Mouse (Mus musculus) left cerebral cortex, adult 2 months (tissue): Measurements from ENCODE around the gene Rtl9. TPM values are rescaled to one million over a fixed set of nuclear protein-coding genes. Genes with fewer than 3 reads are reported as not detected.

Experiments used
- DNase-seq, 2 experiments: peaks; one replicate each; pipeline ENCODE4 v3.0.0; 2021 to 2022; ENCODE audit warnings: low spot score in 2 of 2, mixed read lengths in 1 of 2; ENCODE audit errors: extremely low spot score in 1 of 2
- H3K27ac ChIP-seq: fragments of 200-600 bp; 2 replicates; pipeline ENCODE4 v1.8.1; 2022
- H3K4me3 ChIP-seq: fragments of 200-600 bp; 2 replicates; pipeline ENCODE4 v1.8.1; 2022
- CTCF ChIP-seq: fragments of 200-600 bp; IDR thresholded peaks from 2 replicates; pipeline ENCODE4 v1.8.1; 2022; ENCODE audit warnings: antibody characterized with exemption, mild to moderate bottlenecking, moderate library complexity
- intact Hi-C: fragments of 180-260 bp; cut with DNase I; formaldehyde crosslinking; loops from one replicate; pipeline ENCODE4 v1.15.1; 2025
- total RNA-seq, 2 experiments: library from RNA; stranded (reverse); gene quantifications; 2 replicates each; pipeline ENCODE4 v1.2.3; 2021

The Rtl9 gene
- total RNA-seq, 2 experiments from 2014 or later: 0.79 to 1.2 TPM

DNA sequence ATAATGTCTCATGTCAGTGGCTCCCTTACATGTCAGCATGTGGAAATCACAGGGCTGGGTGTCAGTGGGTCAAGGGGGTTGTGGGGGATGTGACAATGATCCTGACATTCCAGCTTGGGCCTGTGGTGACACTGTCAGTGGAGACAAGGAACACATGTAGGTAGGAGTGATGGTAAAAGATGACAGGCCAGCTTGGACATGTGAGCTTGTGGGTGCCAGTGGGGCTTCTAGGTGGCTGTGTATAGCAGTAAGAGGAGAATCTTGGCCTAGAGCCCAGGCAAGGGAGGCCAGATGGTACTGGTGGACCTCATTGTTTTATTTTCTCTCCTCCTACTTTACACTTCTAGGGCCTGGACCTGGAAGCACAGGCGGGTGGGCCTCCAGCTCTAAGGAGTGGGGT lies 16.7 kb upstream of the Rtl9 start:
- DNase-seq: no peak
- Histone ChIP-seq H3K4me3 (no peak overlapping the region), H3K27ac (no peak overlapping the region)
- intact Hi-C loops: no loop called here
- TF ChIP-seq CTCF: no peak

DNA sequence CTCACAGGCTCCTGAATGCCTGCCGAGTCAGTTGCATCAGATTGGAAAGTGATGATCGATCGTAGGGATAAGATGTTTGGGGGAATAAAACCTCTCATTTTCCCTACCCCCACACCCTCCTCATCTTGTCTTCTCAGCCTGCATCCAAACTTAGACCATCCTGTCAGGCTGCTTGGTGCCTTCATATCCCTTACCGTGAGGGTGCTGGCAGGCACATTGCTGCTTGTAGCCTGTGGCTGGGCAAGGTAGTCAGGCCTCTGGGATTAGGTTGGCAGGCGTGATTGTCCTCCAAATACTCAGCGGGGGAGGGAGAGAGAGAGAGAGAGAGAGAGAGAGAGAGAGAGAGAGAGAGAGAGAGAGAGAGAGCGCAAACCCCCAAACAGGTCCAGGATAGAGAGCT lies 11.2 kb upstream of the Rtl9 start:
- Histone ChIP-seq H3K27ac (peak overlapping the region; percentile 64), H3K4me3 (peak overlapping the region; percentile 39)
- intact Hi-C loops: no loop called here
- TF ChIP-seq CTCF: no peak
- DNase-seq: no peak

DNA sequence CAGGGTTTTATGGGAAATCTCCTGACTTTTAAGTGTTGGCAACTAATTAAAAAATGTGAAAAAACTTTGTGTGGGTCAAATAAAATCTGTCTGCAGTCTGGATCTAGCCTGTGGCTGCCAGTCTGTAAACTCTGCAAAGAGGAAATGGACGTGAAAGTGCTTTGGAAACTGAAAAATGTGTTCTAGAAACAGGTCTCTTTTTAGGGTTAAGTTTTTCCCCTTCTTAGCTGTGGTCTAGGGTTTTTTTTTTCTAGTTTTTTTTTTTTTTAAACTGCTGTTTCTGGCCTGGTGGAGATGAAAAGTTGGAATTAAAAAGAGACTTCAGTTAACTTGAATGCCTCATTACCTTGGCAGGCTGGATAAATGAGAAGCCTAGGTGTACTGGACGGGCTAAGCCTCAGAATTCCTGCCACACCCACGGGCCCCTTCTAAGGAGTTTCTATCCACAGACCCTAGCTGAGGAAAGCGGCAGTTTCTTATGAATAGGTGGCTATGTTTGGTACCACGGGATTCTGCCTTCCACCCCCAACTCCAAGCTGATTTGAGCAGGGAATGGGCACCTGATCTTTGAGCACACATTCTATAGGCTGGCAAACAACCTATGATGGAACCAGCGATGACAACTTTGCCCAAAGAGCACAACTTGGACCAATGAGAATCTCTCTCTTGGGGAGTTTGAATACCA lies 8.3 kb upstream of the Rtl9 start:
- TF ChIP-seq CTCF: no peak
- intact Hi-C loops: no loop called here
- Histone ChIP-seq H3K27ac (no peak overlapping the region), H3K4me3 (no peak overlapping the region)
- no peak for DNase-seq

DNA sequence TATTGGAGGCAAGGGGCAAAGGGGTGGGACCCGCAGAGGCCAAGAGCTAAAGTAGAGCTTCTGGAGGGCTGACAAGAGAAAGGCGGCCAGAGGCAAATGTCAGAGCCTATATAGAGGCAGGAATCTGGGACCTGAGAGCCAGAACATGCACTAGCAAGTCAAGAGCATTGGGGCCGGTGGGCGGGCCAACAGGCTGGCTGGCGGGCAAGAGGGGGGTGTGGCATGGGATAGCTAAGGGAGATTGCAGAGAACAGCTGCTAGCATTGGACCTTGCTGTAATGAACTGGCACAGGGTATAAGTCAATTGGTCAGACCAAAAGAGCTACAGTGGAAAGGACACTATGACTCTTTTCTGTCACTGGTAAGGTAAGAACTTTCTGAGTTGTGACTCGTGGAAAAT lies 1.8 kb upstream of the Rtl9 start:
- intact Hi-C loops: loop anchor here (5.0 kb wide), 2 partner anchors 180 to 570 kb away; no protein-coding TSS in a partner anchor
- TF ChIP-seq CTCF: no peak
- H3K27ac ChIP-seq: no peak overlapping the region
- no peak for DNase-seq
- no peak overlapping the region for H3K4me3 ChIP-seq

DNA sequence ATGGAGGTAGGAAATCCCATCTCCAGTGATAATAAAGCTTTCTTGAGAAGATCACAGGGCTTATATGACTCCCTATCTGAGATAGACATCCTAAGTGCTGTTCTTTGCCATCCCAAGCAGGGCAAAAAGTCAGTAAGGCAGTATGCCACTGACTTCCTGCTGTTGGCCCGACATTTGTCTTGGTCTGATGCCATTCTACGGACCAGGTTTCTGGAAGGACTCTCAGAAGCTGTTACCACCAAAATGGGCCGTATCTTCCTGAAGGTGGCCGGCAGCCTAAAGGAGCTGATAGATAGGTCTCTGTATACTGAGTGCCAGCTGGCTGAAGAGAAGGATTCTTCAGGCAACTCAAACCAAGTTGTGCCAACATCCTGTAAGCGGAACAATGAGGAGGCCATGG lies 3.8 kb downstream of the Rtl9 start:
- TF ChIP-seq CTCF: no peak
- H3K27ac ChIP-seq: no peak overlapping the region
- no peak overlapping the region for H3K4me3 ChIP-seq
- DNase-seq: no peak
- intact Hi-C loops: no loop called here

DNA sequence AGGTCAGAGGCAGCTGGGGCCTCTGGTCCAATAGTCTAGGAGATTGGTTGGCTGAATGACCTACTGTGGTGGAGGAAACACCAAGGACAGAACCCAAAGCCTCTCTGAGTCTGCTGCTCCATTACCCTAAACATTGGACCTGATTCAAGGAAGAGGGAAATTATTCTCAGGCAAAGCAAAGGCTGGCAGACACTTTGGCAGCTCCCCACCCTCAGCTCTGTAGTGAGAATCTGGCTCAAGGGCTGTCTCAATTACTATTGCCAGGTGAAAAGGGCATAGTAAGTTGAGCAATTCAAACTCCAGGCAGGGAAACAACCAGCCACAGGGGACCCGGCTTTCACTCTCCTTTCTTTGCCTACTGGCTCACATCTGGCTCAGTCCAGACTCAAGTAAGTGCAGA lies 6.5 kb downstream of the Rtl9 start:
- DNase-seq: no peak
- intact Hi-C loops: no loop called here
- H3K4me3 ChIP-seq: no peak overlapping the region
- no peak overlapping the region for H3K27ac ChIP-seq
- no peak for TF ChIP-seq CTCF

DNA sequence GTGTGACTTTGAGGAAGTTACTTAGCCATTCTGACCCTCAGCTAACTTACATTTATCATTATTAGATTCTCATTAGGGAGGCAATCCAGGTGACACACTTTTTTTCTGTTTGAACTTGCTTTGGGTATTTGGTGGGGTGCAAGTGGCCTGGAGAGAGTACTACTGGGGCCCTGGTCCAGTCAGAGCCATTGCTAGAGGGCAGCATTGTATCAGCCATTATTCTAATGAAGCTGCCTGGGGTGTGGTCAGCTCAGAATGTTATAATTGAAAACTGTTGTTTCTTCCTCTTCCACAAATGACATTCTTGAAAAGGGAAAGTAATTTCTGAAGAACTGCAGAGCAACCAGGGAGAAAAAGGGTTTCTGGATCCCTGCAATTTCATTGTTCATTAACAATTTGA lies 13.2 kb downstream of the Rtl9 start:
- TF ChIP-seq CTCF: peak; percentile 10
- DNase-seq: no peak

More for the DNA sequence above, 13.2 kb downstream of the Rtl9 start:
- intact Hi-C loops: loop anchor here (5.0 kb wide), 1 partner anchor 330 kb away; no protein-coding TSS in a partner anchor
- no peak overlapping the region for H3K4me3 ChIP-seq
- H3K27ac ChIP-seq: no peak overlapping the region

Other genes starting within 250 kb of the Rtl9 start
- gene Ammecr1, start 132.9 kb upstream of the Rtl9 start, total RNA-seq: 1 to 10 TPM; 2.6 to 3.6 TPM